Mouse (Mus musculus): ENCODE data around the gene Tex12.

Tex12 gene

GRCm38 (mm10) chr9:50561145-50561917 is at the start of gene Tex12:
Gene Tex12 (minus strand): TSS chr9:50561325.
- DNase-seq = no peak

GRCm38 (mm10) chr9:50604338-50604737 is 43.2 kb upstream of the Tex12 start:
- no peak for DNase-seq

DNA sequence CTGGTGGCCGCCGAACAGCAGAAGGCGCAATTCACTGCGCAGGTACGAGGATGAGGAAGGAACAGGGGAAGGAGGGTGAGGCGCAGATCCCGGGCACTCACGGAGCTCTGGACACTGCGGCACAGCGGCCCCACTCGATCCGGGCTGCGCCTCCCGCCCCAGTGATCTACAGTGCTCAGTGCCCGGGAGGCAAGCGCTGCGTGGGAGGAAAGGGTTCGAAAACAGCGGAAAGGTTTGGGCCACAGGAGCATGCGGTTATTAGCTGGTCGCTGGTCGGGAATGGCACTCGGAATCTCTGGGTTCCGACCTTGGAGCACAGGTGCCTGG is 42.8 kb upstream of the Tex12 start:
- no peak for DNase-seq

GRCm38 (mm10) chr9:50603189-50603997 is 42.3 kb upstream of the Tex12 start, which contains the start of the genes Sdhd and Timm8b:
Gene Sdhd (minus strand): TSS chr9:50603812.
Gene Timm8b (plus strand): TSS chr9:50603910.
- peak; percentile 85 to 87 for DNase-seq

GRCm38 (mm10) chr9:50602055-50602845 is 41.1 kb upstream of the Tex12 start:
- no peak for DNase-seq

- DNase-seq = no peak
Measured at GRCm38 (mm10) chr9:50601536-50601935, 40.4 kb upstream of the Tex12 start.

DNA sequence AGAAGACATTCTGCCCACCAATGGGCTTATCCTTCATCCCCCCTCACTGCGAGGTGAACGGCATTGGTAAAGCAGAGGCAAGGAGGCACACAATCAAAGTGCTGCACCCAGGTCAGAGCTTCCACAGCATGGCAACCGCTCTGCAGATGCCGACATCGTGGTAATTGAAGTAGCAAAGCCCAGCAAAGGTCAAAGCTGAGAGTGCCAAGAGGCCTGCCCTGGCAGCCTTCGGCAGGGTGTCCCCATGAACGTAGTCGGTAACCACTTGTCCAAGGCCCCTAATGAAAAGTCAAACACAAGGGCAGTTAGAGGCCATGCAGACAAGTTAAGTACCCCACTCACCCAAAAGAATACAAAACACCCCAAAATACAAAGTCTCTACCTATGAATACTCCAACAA is 35.8 kb upstream of the Tex12 start:
- no peak for DNase-seq

GRCm38 (mm10) chr9:50594794-50595417 is 33.8 kb upstream of the Tex12 start:
- DNase-seq = no peak

- DNase-seq = peak; percentile 14 to 51
Measured at GRCm38 (mm10) chr9:50593544-50593943, 32.4 kb upstream of the Tex12 start.

DNA sequence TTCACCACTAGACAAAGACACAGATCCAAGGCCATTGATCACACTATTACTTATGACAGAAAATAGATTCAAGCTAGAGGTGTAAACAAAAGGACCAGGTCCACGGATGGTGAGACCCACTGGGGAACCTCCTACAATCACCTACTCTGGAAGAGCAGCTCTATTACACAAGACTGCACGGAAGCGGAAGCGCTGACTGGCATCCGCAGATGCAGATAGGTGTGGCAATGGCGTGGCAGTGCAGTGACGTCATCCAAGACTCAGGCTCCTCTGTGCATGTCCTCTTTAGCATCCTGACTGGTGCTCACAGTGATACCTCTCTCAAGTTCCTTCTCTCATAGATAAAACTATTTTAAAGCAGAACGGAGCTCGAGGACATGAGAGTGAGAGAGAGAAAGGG is 31.8 kb upstream of the Tex12 start:
- no peak for DNase-seq

- DNase-seq = no peak
Measured at GRCm38 (mm10) chr9:50590856-50591518, 29.9 kb upstream of the Tex12 start.

- no peak for DNase-seq
Measured at GRCm38 (mm10) chr9:50586955-50587354, 25.8 kb upstream of the Tex12 start.

GRCm38 (mm10) chr9:50585145-50585818 is 24.2 kb upstream of the Tex12 start:
- DNase-seq = no peak

- DNase-seq = no peak
Measured at GRCm38 (mm10) chr9:50580370-50580769, 19.2 kb upstream of the Tex12 start.

- DNase-seq = no peak
Measured at GRCm38 (mm10) chr9:50569599-50570525, 8.7 kb upstream of the Tex12 start.

- DNase-seq = no peak
Measured at GRCm38 (mm10) chr9:50567881-50568280, 6.8 kb upstream of the Tex12 start.

GRCm38 (mm10) chr9:50567372-50567771 is 6.2 kb upstream of the Tex12 start:
- DNase-seq = no peak

- no peak for DNase-seq
Measured at GRCm38 (mm10) chr9:50565940-50566339, 4.8 kb upstream of the Tex12 start.

DNA sequence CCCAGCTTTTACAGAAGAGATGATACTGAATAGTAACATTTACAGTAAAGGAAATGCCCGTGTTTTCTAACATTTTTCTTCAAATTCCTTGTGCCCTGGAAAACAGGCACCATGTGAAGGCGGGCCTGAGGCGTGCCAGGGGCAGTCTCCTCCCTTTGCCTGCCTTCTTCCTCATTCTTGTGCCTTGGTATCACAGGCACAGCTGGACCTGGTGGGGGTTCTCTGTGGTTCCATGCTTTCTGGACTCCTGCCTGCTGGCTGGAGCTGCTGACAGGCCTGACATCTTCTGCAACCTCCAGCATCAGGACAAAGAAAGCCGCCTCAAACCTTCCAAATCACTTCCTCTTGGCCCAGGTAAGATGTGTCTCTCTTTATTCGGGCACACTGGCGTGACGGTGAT is 4.0 kb upstream of the Tex12 start:
- no peak for DNase-seq

DNA sequence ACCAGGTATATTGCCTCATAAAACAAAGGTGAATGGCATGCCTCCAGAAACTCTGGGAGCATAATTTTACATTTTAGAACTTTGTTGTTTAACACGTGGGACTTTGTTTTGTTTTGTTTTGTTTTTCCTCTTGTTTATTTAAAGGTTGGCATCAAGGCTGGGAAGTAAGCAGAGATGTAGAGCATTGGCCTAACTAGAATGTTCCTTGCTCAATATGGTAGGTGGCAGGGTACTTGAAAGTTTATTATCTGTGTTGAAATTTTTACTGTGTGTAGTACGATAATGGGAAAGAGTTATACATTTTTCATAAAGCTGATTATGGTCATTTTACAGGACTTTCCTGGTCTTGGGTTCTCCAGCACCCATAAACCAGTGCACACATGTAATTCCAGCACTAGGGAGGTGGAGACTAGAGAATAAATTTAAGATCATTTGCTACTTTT is 814 bp upstream of the Tex12 start:
- no peak for DNase-seq

- DNase-seq = no peak
Measured at GRCm38 (mm10) chr9:50555094-50555446, 6.1 kb downstream of the Tex12 start, which contains the start of gene Bco2. Gene Bco2 (minus strand): TSS chr9:50555181.

Data from spleen, adult 18-20 months (tissue).